9 mouse cellular contexts compared by ENCODE assay signal in genomic region chr10:60304854-60305628, GRCm38 (mm10). TPM values are rescaled to one million over a fixed set of nuclear protein-coding genes. Genes with fewer than 3 reads are reported as not detected.
DNase-seq lines count a peak whose midpoint lies in the region; ATAC-seq lines count a peak whose summit lies in the region.
"Had no signal": no experiment of that assay in that cellular context is flagged by ENCODE, and none has a peak within 500 bp of the region (broad histone marks: within the 10 kb centered on the region; RNA-seq: fewer than 3 reads in every experiment).

No protein-coding gene starts in this region.

- WGBS in forebrain, embryonic 15.5 days: 65% methylated on average over 15 of the region's 15 CpGs

- peak; percentile 85 for ATAC-seq in forebrain, embryonic 15.5 days (replicated peaks)

- H3K9me3 ChIP-seq in forebrain, embryonic 15.5 days: no peaks in the 10 kb centered on the region

- H3K4me3 ChIP-seq in forebrain, embryonic 15.5 days: no peak overlapping the region

- H3K36me3 ChIP-seq in forebrain, embryonic 15.5 days: peaks cover 19% of the 10 kb centered on the region

- H3K27me3 ChIP-seq in forebrain, embryonic 15.5 days: no peaks in the 10 kb centered on the region

- peak; percentile 79 for DNase-seq in Muller cell, postnatal 12 days (ENCODE audit: inconsistent ontology term)
- peak; percentile 61 for DNase-seq in cerebellum, adult 11 months
- peak; percentile 73 to 75 for DNase-seq in heart, postnatal 36 days
- peak; percentile 68 to 79 for DNase-seq in layer of hippocampus, adult 8-10 months (ENCODE audit: low spot score in 2 of 2)
- DNase-seq in lung, postnatal 25 days (ENCODE audit: low spot score): peak; percentile 78
- peak; percentile 97 for DNase-seq in retina, embryonic 14.5 days (ENCODE audit: low spot score)
- DNase-seq in urinary bladder, postnatal 36 days (ENCODE audit: low spot score in 2 of 2): peak; percentile 62 to 77

- no peak overlapping the region for H3K9ac ChIP-seq in forebrain, embryonic 15.5 days (replicated peaks)

- no peak overlapping the region for H3K27ac ChIP-seq in forebrain, embryonic 15.5 days (replicated peaks)
- H3K27ac ChIP-seq: macrophage had no signal

- no peak overlapping the region for H3K4me2 ChIP-seq in forebrain, embryonic 15.5 days (replicated peaks)

- intact Hi-C loops in heart, postnatal 36 days (cut with DNase I): loop anchor here (1.0 to 2.0 kb wide), 3 partner anchors 106 to 456 kb away; no protein-coding TSS in a partner anchor

- no peaks in the 10 kb centered on the region for H3K4me1 ChIP-seq in forebrain, embryonic 15.5 days

RNA-seq across cellular contexts. Expression of gene Psap, which starts 27.6 kb away (rescaled TPM):
- polyA plus RNA-seq in forebrain, embryonic 15.5 days (2015; fragmentation: Nextera tagmentation; extraction: Ambion mirVana): 141 and 169 TPM in 2 replicates
- total RNA-seq in heart, postnatal 36 days (2021): 1,000 to 10,000 TPM; 1,163 to 1,211 TPM
- 1,000 to 10,000 TPM; 1,389 to 1,663 (median 1,484) TPM for total RNA-seq in layer of hippocampus, adult 8-10 months (2022)

RNA-seq across cellular contexts. Expression of gene Vsir, which starts 41.6 kb away (rescaled TPM):
- 1.4 and 2.4 TPM in 2 replicates for polyA plus RNA-seq in forebrain, embryonic 15.5 days (2015; fragmentation: Nextera tagmentation; extraction: Ambion mirVana)
- 10 to 100 TPM; 17.6 to 27.0 TPM for total RNA-seq in heart, postnatal 36 days (2021)
- total RNA-seq in layer of hippocampus, adult 8-10 months (2022): 10 to 100 TPM; 17.5 to 84.6 (median 50.1) TPM
